Mouse (Mus musculus) right cerebral cortex, postnatal 4 days (tissue): Measurements from ENCODE around the gene Tmem120b.
"Not testable (repeated sequence)": the region's sequence is repeated elsewhere in the genome, so short reads cannot be mapped to it uniquely, and the experiment has no call there.

ENCODE experiments used
- DNase-seq: peaks from one replicate; pipeline ENCODE4 v3.0.0-alpha.2; 2022

Gene Tmem120b

GRCm38 (mm10) chr5:123057366-123058250, 10.6 kb upstream of the Tmem120b start:
- peak; percentile 98 for DNase-seq

- no peak for DNase-seq
Measured at GRCm38 (mm10) chr5:123058251-123059102, 9.7 kb upstream of the Tmem120b start.

- DNase-seq = no peak
Measured at GRCm38 (mm10) chr5:123059757-123060520, 8.3 kb upstream of the Tmem120b start.

GRCm38 (mm10) chr5:123060706-123061401, 7.4 kb upstream of the Tmem120b start:
- DNase-seq = no peak

GRCm38 (mm10) chr5:123061402-123061749, 6.8 kb upstream of the Tmem120b start:
- DNase-seq = not testable (repeated sequence)

- no peak for DNase-seq
Measured at GRCm38 (mm10) chr5:123063141-123063540, 5.1 kb upstream of the Tmem120b start.

GRCm38 (mm10) chr5:123064207-123064606, 4.0 kb upstream of the Tmem120b start:
- DNase-seq = peak; percentile 73

- no peak for DNase-seq
Measured at GRCm38 (mm10) chr5:123067395-123067995, 720 bp upstream of the Tmem120b start.

GRCm38 (mm10) chr5:123068714-123069113, 499 bp downstream of the Tmem120b start:
- no peak for DNase-seq

- peak; percentile 94 for DNase-seq
Measured at GRCm38 (mm10) chr5:123075576-123076418, 7.6 kb downstream of the Tmem120b start.

- no peak for DNase-seq
Measured at GRCm38 (mm10) chr5:123076419-123077281, 8.4 kb downstream of the Tmem120b start.

- no peak for DNase-seq
Measured at GRCm38 (mm10) chr5:123079568-123079967, 11.4 kb downstream of the Tmem120b start.

GRCm38 (mm10) chr5:123080041-123080440, 11.8 kb downstream of the Tmem120b start:
- DNase-seq = no peak

- DNase-seq = no peak
Measured at GRCm38 (mm10) chr5:123080510-123080909, 12.3 kb downstream of the Tmem120b start.

- no peak for DNase-seq
Measured at GRCm38 (mm10) chr5:123083340-123084050, 15.3 kb downstream of the Tmem120b start.

GRCm38 (mm10) chr5:123086501-123086900, 18.3 kb downstream of the Tmem120b start:
- no peak for DNase-seq

GRCm38 (mm10) chr5:123088784-123089183, 20.6 kb downstream of the Tmem120b start:
- no peak for DNase-seq

GRCm38 (mm10) chr5:123090560-123091306, 22.5 kb downstream of the Tmem120b start:
- DNase-seq = no peak
